ENCODE assay signal across 12 mouse cellular contexts in the genomic region with DNA sequence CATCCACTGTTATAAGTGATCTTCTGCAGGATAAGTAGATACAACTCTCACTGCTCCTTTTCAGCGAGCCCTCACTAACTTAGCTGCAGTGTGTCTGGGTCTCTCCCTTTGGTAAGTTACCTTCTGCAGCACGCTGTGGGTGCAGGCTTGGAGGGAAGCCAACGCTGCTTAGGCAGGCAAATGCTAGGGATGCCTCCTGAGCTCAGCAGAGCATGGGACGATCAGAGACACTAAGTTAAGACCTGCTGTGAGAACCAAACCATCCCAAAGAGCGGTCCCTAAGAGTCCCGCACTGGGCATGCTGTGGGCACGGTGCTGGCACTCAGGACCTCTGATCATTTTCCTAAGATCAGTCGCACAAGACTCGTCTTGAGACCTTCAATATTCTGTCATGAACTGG. TPM values are rescaled to one million over a fixed set of nuclear protein-coding genes. Genes with fewer than 3 reads are reported as not detected.
DNase-seq lines count a peak whose midpoint lies in the region; ATAC-seq lines count a peak whose summit lies in the region.
"Had no signal": no experiment of that assay in that cellular context is flagged by ENCODE, and none has a peak within 500 bp of the region (broad histone marks: within the 10 kb centered on the region; RNA-seq: fewer than 3 reads in every experiment).

No protein-coding gene starts in this region.

- peaks cover 42% of the 10 kb centered on the region for H3K4me1 ChIP-seq in forebrain, embryonic 16.5 days (replicated peaks; ENCODE audit: control insufficient read depth, insufficient read depth, low read length)
- peaks cover 37% of the 10 kb centered on the region for H3K4me1 ChIP-seq in midbrain, embryonic 14.5 days (ENCODE audit: control insufficient read depth, insufficient read depth, low read length)
- H3K4me1 ChIP-seq in intestine, embryonic 16.5 days (ENCODE audit: control insufficient read depth, insufficient read depth, low read length), result peaks cover 12% of the 10 kb centered on the region
- H3K4me1 ChIP-seq: liver, embryonic 12.5 days had no signal

- H3K27me3 ChIP-seq in forebrain, embryonic 16.5 days (replicated peaks; ENCODE audit: control insufficient read depth, insufficient read depth, low read length), result no peaks in the 10 kb centered on the region
- H3K27me3 ChIP-seq in midbrain, embryonic 14.5 days (ENCODE audit: control insufficient read depth, insufficient read depth, low read length), result no peaks in the 10 kb centered on the region
- no peaks in the 10 kb centered on the region for H3K27me3 ChIP-seq in intestine, embryonic 16.5 days (replicated peaks; ENCODE audit: control insufficient read depth, insufficient read depth, low read length)
- H3K27me3 ChIP-seq: liver, embryonic 12.5 days had no signal

- H3K4me3 ChIP-seq in forebrain, embryonic 16.5 days (replicated peaks; ENCODE audit: low read length), result no peak overlapping the region
- no peak overlapping the region for H3K4me3 ChIP-seq in midbrain, embryonic 14.5 days (replicated peaks; ENCODE audit: low read depth, low read length)
- H3K4me3 ChIP-seq in intestine, embryonic 16.5 days (ENCODE audit: low read length), result no peak overlapping the region
- H3K4me3 ChIP-seq: liver, embryonic 12.5 days had no signal

- DNase-seq in frontal cortex, postnatal 25 days (ENCODE audit: low spot score in 2 of 2), result no peak
- DNase-seq in MN1 (ENCODE audit: low spot score) (peak; percentile 25), adipocyte (ENCODE audit: low spot score) (no peak)
- DNase-seq in midbrain, embryonic 14.5 days, result peak; percentile 42
- DNase-seq in urinary bladder, postnatal 25 days (ENCODE audit: low spot score), result no peak
- DNase-seq: adrenal gland, postnatal 36 days; gastrocnemius, postnatal 25 days had no signal

- 30% methylated on average over 9 of the region's 9 CpGs for WGBS in forebrain, embryonic 16.5 days
- WGBS in midbrain, embryonic 14.5 days, result 36% methylated on average over 9 of the region's 9 CpGs
- 71% methylated on average over 9 of the region's 9 CpGs for WGBS in intestine, embryonic 16.5 days

- no peak overlapping the region for H3K27ac ChIP-seq in forebrain, embryonic 16.5 days (ENCODE audit: low read length)
- H3K27ac ChIP-seq in midbrain, embryonic 14.5 days (replicated peaks; ENCODE audit: low read depth, low read length), result 0 out of 2 replicates have a peak overlapping the region, but pooled peaks have one; percentile 5
- H3K27ac ChIP-seq in intestine, embryonic 16.5 days (ENCODE audit: low read length), result no peak overlapping the region
- H3K27ac ChIP-seq: liver, embryonic 12.5 days; macrophage had no signal

- no peak overlapping the region for H3K9ac ChIP-seq in forebrain, embryonic 16.5 days (replicated peaks; ENCODE audit: low read depth, low read length)
- no peak overlapping the region for H3K9ac ChIP-seq in midbrain, embryonic 14.5 days (replicated peaks; ENCODE audit: low read length)
- H3K9ac ChIP-seq in intestine, embryonic 16.5 days (ENCODE audit: low read depth, low read length), result no peak overlapping the region
- H3K9ac ChIP-seq: liver, embryonic 12.5 days had no signal

- peak; percentile 70 for ATAC-seq in frontal cortex, adult (ENCODE audit: low TSS enrichment)
- peak; percentile 14; the same call in 1 of the 2 replicates for ATAC-seq in forebrain, embryonic 16.5 days
- ATAC-seq in midbrain, embryonic 14.5 days (ENCODE audit: low FRiP score, low TSS enrichment), result no peak
- no peak for ATAC-seq in intestine, embryonic 16.5 days
- ATAC-seq: liver, embryonic 12.5 days had no signal

- no peak overlapping the region for H3K4me2 ChIP-seq in forebrain, embryonic 16.5 days (ENCODE audit: low read length)
- no peak overlapping the region for H3K4me2 ChIP-seq in midbrain, embryonic 14.5 days (ENCODE audit: low read length)
- H3K4me2 ChIP-seq in intestine, embryonic 16.5 days (ENCODE audit: low read depth, low read length), result no peak overlapping the region
- H3K4me2 ChIP-seq: liver, embryonic 12.5 days had no signal

- no peaks in the 10 kb centered on the region for H3K9me3 ChIP-seq in forebrain, embryonic 16.5 days (ENCODE audit: control insufficient read depth, low read length)
- H3K9me3 ChIP-seq in midbrain, embryonic 14.5 days (ENCODE audit: control insufficient read depth, low read length), result no peaks in the 10 kb centered on the region
- H3K9me3 ChIP-seq in intestine, embryonic 16.5 days (ENCODE audit: control insufficient read depth, low read length), result no peaks in the 10 kb centered on the region
- H3K9me3 ChIP-seq: liver, embryonic 12.5 days had no signal

- H3K36me3 ChIP-seq in forebrain, embryonic 16.5 days (ENCODE audit: control insufficient read depth, insufficient read depth), result no peaks in the 10 kb centered on the region
- no peaks in the 10 kb centered on the region for H3K36me3 ChIP-seq in midbrain, embryonic 14.5 days (ENCODE audit: control insufficient read depth, insufficient read depth, low read length)
- H3K36me3 ChIP-seq in intestine, embryonic 16.5 days (ENCODE audit: control insufficient read depth, insufficient read depth, low read length), result no peaks in the 10 kb centered on the region
- H3K36me3 ChIP-seq: liver, embryonic 12.5 days had no signal

RNA-seq across cellular contexts. Expression of gene Nin, which starts 45.7 kb away (rescaled TPM):
- 40.2 and 45.3 TPM in 2 replicates for polyA plus RNA-seq in forebrain, embryonic 16.5 days (2015; fragmentation: Nextera tagmentation; extraction: Ambion mirVana)
- polyA plus RNA-seq in midbrain, embryonic 14.5 days (2014; fragmentation: Nextera tagmentation; extraction: Ambion mirVana), result 15.3 and 17.1 TPM in 2 replicates
- polyA plus RNA-seq in intestine, embryonic 16.5 days (2015; fragmentation: Nextera tagmentation; extraction: Ambion mirVana), result 5.7 and 5.8 TPM in 2 replicates

Comparison
In these comparisons a context has a peak if more than half of its experiments do, and no peak if none do; other contexts are left out.
1. ATAC-seq: peak in frontal cortex, adult (single experiment) and forebrain, embryonic 16.5 days (single experiment); none in midbrain, embryonic 14.5 days (single experiment) and intestine, embryonic 16.5 days (single experiment).
2. DNase-seq: peak in MN1 (single experiment) and midbrain, embryonic 14.5 days (single experiment); none in frontal cortex, postnatal 25 days (0 of 2), adipocyte (single experiment) and urinary bladder, postnatal 25 days (single experiment).